Mouse (Mus musculus) skeletal muscle tissue, adult 2 months (tissue): Measurements from ENCODE around the gene Mrps34.

Source experiments
- DNase-seq: peaks from one replicate; pipeline ENCODE4 v3.0.0-alpha.2; 2012; ENCODE audit warnings: low read depth, low spot score

The Mrps34 gene

GRCm38 (mm10) chr17:24881738-24882440 is 13.0 kb upstream of the Mrps34 start:
- DNase-seq = no peak

- DNase-seq = no peak
Observed at GRCm38 (mm10) chr17:24884391-24884790, 10.5 kb upstream of the Mrps34 start.

GRCm38 (mm10) chr17:24885356-24886133 is 9.4 kb upstream of the Mrps34 start:
- no peak for DNase-seq

GRCm38 (mm10) chr17:24886134-24886931 is 8.6 kb upstream of the Mrps34 start, which contains the start of the genes Nubp2 and Spsb3:
Nubp2 (minus strand) TSS chr17:24886349.
Spsb3 (plus strand) TSS chr17:24886643.
- DNase-seq = peak; percentile 100

GRCm38 (mm10) chr17:24886932-24887271 is 8.0 kb upstream of the Mrps34 start:
- DNase-seq = no peak

GRCm38 (mm10) chr17:24887291-24888080 is 7.4 kb upstream of the Mrps34 start:
- DNase-seq = no peak

- no peak for DNase-seq
Observed at GRCm38 (mm10) chr17:24888862-24889261, 6.1 kb upstream of the Mrps34 start.

GRCm38 (mm10) chr17:24890151-24891092 is 4.5 kb upstream of the Mrps34 start:
- DNase-seq = no peak

GRCm38 (mm10) chr17:24891321-24891720 is 3.6 kb upstream of the Mrps34 start:
- no peak for DNase-seq

- DNase-seq = no peak
Observed at GRCm38 (mm10) chr17:24892785-24893184, 2.1 kb upstream of the Mrps34 start.

- DNase-seq = no peak
Observed at GRCm38 (mm10) chr17:24893276-24893675, 1.6 kb upstream of the Mrps34 start.

- DNase-seq = no peak
Observed at GRCm38 (mm10) chr17:24894061-24894994, 588 bp upstream of the Mrps34 start.

- DNase-seq = no peak
Observed at GRCm38 (mm10) chr17:24895571-24896240, 790 bp downstream of the Mrps34 start.

- DNase-seq = no peak
Observed at GRCm38 (mm10) chr17:24896241-24896992, 1.5 kb downstream of the Mrps34 start, which contains the start of gene Nme3. Nme3 (plus strand) TSS chr17:24896500.

GRCm38 (mm10) chr17:24896993-24897269 is 2.0 kb downstream of the Mrps34 start:
- no peak for DNase-seq

- no peak for DNase-seq
Observed at GRCm38 (mm10) chr17:24897600-24897999, 2.7 kb downstream of the Mrps34 start.

- DNase-seq = no peak
Observed at GRCm38 (mm10) chr17:24898041-24898854, 3.3 kb downstream of the Mrps34 start.
